In the genomic region with DNA sequence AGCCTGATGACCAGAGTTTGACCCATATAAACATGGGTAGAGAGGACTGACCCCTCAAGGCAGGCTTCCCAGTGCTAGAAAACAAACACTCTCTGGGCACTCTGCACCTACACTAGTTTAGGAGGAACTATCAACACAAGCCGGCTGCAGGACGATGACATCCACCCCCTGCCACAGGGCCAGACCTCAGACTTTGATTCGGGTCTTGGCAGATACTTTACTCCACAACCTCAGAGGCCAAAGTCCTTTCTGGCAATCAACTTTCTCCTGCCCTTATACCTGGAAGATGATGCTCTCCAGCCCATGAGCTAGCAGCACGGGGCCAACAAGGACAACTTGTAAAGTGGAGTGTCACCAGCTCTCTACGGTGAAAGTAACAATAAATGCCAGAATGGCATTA, we compare ENCODE assay signal across 24 mouse cellular contexts. TPM values are rescaled to one million over a fixed set of nuclear protein-coding genes. Genes with fewer than 3 reads are reported as not detected.
DNase-seq lines count a peak whose midpoint lies in the region; ATAC-seq and TF ChIP-seq lines count a peak whose summit lies in the region.
"Had no signal": no experiment of that assay in that cellular context is flagged by ENCODE, and none has a peak within 500 bp of the region (broad histone marks: within the 10 kb centered on the region; RNA-seq: fewer than 3 reads in every experiment).

No protein-coding gene starts in this region.

- no peaks in the 10 kb centered on the region for H3K79me2 ChIP-seq in liver, adult 2 months (ENCODE audit: control insufficient read depth, insufficient read depth, low read length)

- H3K27ac ChIP-seq in kidney, embryonic 16.5 days (ENCODE audit: low read length), result no peak overlapping the region
- peak overlapping the region; percentile 35 for H3K27ac ChIP-seq in liver, adult 2 months (replicated peaks; ENCODE audit: insufficient read depth, low read depth, low read length)
- H3K27ac ChIP-seq in liver, embryonic 11.5 days (ENCODE audit: low read depth, low read length), result no peak overlapping the region
- H3K27ac ChIP-seq in kidney, embryonic 15.5 days, result 0 out of 2 replicates have a peak overlapping the region, but pooled peaks have one; percentile 22
- H3K27ac ChIP-seq: embryonic facial prominence, embryonic 10.5 days; heart, embryonic 15.5 days; hindbrain, embryonic 15.5 days; kidney, postnatal 0 days; left cerebral cortex, adult 2 months had no signal

- H3K4me1 ChIP-seq in kidney, embryonic 16.5 days (ENCODE audit: insufficient read depth, low read length), result no peaks in the 10 kb centered on the region
- peaks cover 19% of the 10 kb centered on the region for H3K4me1 ChIP-seq in liver, adult 2 months (ENCODE audit: control insufficient read depth, insufficient read depth, low read length)
- peaks cover 5% of the 10 kb centered on the region for H3K4me1 ChIP-seq in liver, embryonic 11.5 days (replicated peaks; ENCODE audit: control insufficient read depth, insufficient read depth, low read length)
- H3K4me1 ChIP-seq in kidney, embryonic 15.5 days, result no peaks in the 10 kb centered on the region
- H3K4me1 ChIP-seq: heart, embryonic 15.5 days had no signal

- DNase-seq in kidney, adult 11 months, result peak; percentile 56
- DNase-seq in liver, adult 2 months (ENCODE audit: extremely low read depth, low read depth, low spot score), result peak; percentile 92
- no peak for DNase-seq in liver, embryonic 11.5 days (ENCODE audit: low spot score)
- DNase-seq in yolk sac, embryonic 10.5 days (ENCODE audit: low spot score), result peak; percentile 23
- no peak for DNase-seq in ovary, postnatal 36 days (ENCODE audit: low spot score)
- DNase-seq: B cell, adult 2 months; cerebellum, adult 11-12 months; cerebellum, postnatal 10 days; gastrocnemius, postnatal 25 days; layer of hippocampus, adult 9-11 months; thymus, postnatal 14 days had no signal

- no peak for TF ChIP-seq CTCF in liver, adult 2 months (IDR thresholded peaks at IDR 0.05; ENCODE audit: low read depth, low read length)

- H3K36me3 ChIP-seq in kidney, embryonic 16.5 days (ENCODE audit: insufficient read depth, low read length), result peaks cover 65% of the 10 kb centered on the region
- H3K36me3 ChIP-seq in liver, adult 2 months (ENCODE audit: control insufficient read depth, insufficient read depth, low read length), result peaks cover 22% of the 10 kb centered on the region
- peaks cover 47% of the 10 kb centered on the region for H3K36me3 ChIP-seq in liver, embryonic 11.5 days (ENCODE audit: control insufficient read depth, insufficient read depth, low read length)
- peaks cover 100% of the 10 kb centered on the region for H3K36me3 ChIP-seq in kidney, embryonic 15.5 days

- no peak for ATAC-seq in kidney, embryonic 16.5 days (ENCODE audit: low FRiP score, low TSS enrichment)
- ATAC-seq in liver, embryonic 11.5 days (replicated peaks; ENCODE audit: low FRiP score), result no peak
- ATAC-seq in kidney, embryonic 15.5 days (replicated peaks; ENCODE audit: low FRiP score), result no peak
- ATAC-seq: forebrain, embryonic 16.5 days; Patski had no signal

- 83% methylated on average over 5 of the region's 5 CpGs for WGBS in kidney, embryonic 16.5 days
- 23% methylated on average over 5 of the region's 5 CpGs for WGBS in liver, adult 2 months
- 90% methylated on average over 5 of the region's 5 CpGs for WGBS in liver, embryonic 11.5 days
- 90% methylated on average over 5 of the region's 5 CpGs for WGBS in kidney, embryonic 15.5 days

- H3K27me3 ChIP-seq in kidney, embryonic 16.5 days (ENCODE audit: insufficient read depth, low read length), result no peaks in the 10 kb centered on the region
- H3K27me3 ChIP-seq in liver, adult 2 months (ENCODE audit: control insufficient read depth, insufficient read depth, low read length), result no peaks in the 10 kb centered on the region
- H3K27me3 ChIP-seq in liver, embryonic 11.5 days (replicated peaks; ENCODE audit: control insufficient read depth, insufficient read depth, low read length), result no peaks in the 10 kb centered on the region
- no peaks in the 10 kb centered on the region for H3K27me3 ChIP-seq in kidney, embryonic 15.5 days
- H3K27me3 ChIP-seq: CH12.LX; heart, embryonic 15.5 days; hindbrain, embryonic 15.5 days; neural tube, embryonic 15.5 days; Patski had no signal

- TF ChIP-seq POLR2A in liver, adult 2 months (IDR thresholded peaks at IDR 0.05; ENCODE audit: extremely low read depth, insufficient read depth, low read length), result no peak

- no peak overlapping the region for H3K4me2 ChIP-seq in kidney, embryonic 16.5 days (replicated peaks; ENCODE audit: low read depth, low read length)
- H3K4me2 ChIP-seq in liver, embryonic 11.5 days, result no peak overlapping the region
- no peak overlapping the region for H3K4me2 ChIP-seq in kidney, embryonic 15.5 days
- H3K4me2 ChIP-seq: heart, embryonic 15.5 days; hindbrain, embryonic 15.5 days; midbrain, embryonic 11.5 days; neural tube, embryonic 15.5 days had no signal

- H3K9me3 ChIP-seq in kidney, embryonic 16.5 days (ENCODE audit: low read length), result no peaks in the 10 kb centered on the region
- no peaks in the 10 kb centered on the region for H3K9me3 ChIP-seq in liver, embryonic 11.5 days (ENCODE audit: control insufficient read depth, low read length)
- no peaks in the 10 kb centered on the region for H3K9me3 ChIP-seq in kidney, embryonic 15.5 days (replicated peaks)
- H3K9me3 ChIP-seq: embryonic facial prominence, embryonic 10.5 days; G1E; heart, embryonic 15.5 days; hindbrain, embryonic 15.5 days; neural tube, embryonic 15.5 days had no signal

- H3K4me3 ChIP-seq in kidney, embryonic 16.5 days (ENCODE audit: low read length), result no peak overlapping the region
- no peak overlapping the region for H3K4me3 ChIP-seq in liver, adult 2 months (ENCODE audit: insufficient read depth, low read depth, low read length)
- no peak overlapping the region for H3K4me3 ChIP-seq in liver, embryonic 11.5 days (ENCODE audit: low read depth, low read length)
- H3K4me3 ChIP-seq in kidney, embryonic 15.5 days (replicated peaks), result no peak overlapping the region
- H3K4me3 ChIP-seq: embryonic facial prominence, embryonic 10.5 days; heart, embryonic 15.5 days; hindbrain, embryonic 15.5 days; left cerebral cortex, adult 2 months; neural tube, embryonic 15.5 days had no signal

- H3K9ac ChIP-seq in kidney, embryonic 16.5 days (replicated peaks; ENCODE audit: low read length), result no peak overlapping the region
- H3K9ac ChIP-seq in liver, adult 2 months (ENCODE audit: low read depth, low read length), result no peak overlapping the region
- H3K9ac ChIP-seq in liver, embryonic 11.5 days (ENCODE audit: low read depth, low read length), result no peak overlapping the region
- H3K9ac ChIP-seq in kidney, embryonic 15.5 days, result no peak overlapping the region
- H3K9ac ChIP-seq: heart, embryonic 15.5 days; hindbrain, embryonic 15.5 days; neural tube, embryonic 15.5 days had no signal

RNA-seq across cellular contexts. Expression of gene Nop16, which starts 7.0 kb away (rescaled TPM):
- polyA plus RNA-seq in kidney, embryonic 16.5 days (2015; fragmentation: Nextera tagmentation; extraction: Ambion mirVana), result 97.6 and 106 TPM in 2 replicates
- 15.0 and 15.8 TPM in 2 replicates for total RNA-seq in liver, adult 2 months (2014; rRNA removed)
- 9.4 and 11.1 TPM in 2 replicates for polyA plus RNA-seq in liver, adult 2 months (2012; rRNA removed)
- polyA plus RNA-seq in liver, embryonic 11.5 days (2014; fragmentation: Nextera tagmentation; extraction: Ambion mirVana), result 137 and 152 TPM in 2 replicates
- 90.2 and 95.5 TPM in 2 replicates for polyA plus RNA-seq in kidney, embryonic 15.5 days (2015; fragmentation: Nextera tagmentation; extraction: Ambion mirVana)

RNA-seq across cellular contexts. Expression of gene Higd2a, which starts 7.1 kb away (rescaled TPM):
- 203 and 208 TPM in 2 replicates for polyA plus RNA-seq in kidney, embryonic 16.5 days (2015; fragmentation: Nextera tagmentation; extraction: Ambion mirVana)
- total RNA-seq in liver, adult 2 months (2014; rRNA removed), result 51.1 and 56.3 TPM in 2 replicates
- 98.7 and 133 TPM in 2 replicates for polyA plus RNA-seq in liver, adult 2 months (2012; rRNA removed)
- 162 and 177 TPM in 2 replicates for polyA plus RNA-seq in liver, embryonic 11.5 days (2014; fragmentation: Nextera tagmentation; extraction: Ambion mirVana)
- polyA plus RNA-seq in kidney, embryonic 15.5 days (2015; fragmentation: Nextera tagmentation; extraction: Ambion mirVana), result 205 and 219 TPM in 2 replicates

RNA-seq across cellular contexts. Expression of gene Arl10, which starts 8.0 kb away (rescaled TPM):
- polyA plus RNA-seq in kidney, embryonic 16.5 days (2015; fragmentation: Nextera tagmentation; extraction: Ambion mirVana), result 31.8 and 37.8 TPM in 2 replicates
- 4.2 and 5.6 TPM in 2 replicates for total RNA-seq in liver, adult 2 months (2014; rRNA removed)
- polyA plus RNA-seq in liver, adult 2 months (2012; rRNA removed), result 3.2 and 5.2 TPM in 2 replicates
- 15.1 and 16.8 TPM in 2 replicates for polyA plus RNA-seq in liver, embryonic 11.5 days (2014; fragmentation: Nextera tagmentation; extraction: Ambion mirVana)
- 34.0 and 36.1 TPM in 2 replicates for polyA plus RNA-seq in kidney, embryonic 15.5 days (2015; fragmentation: Nextera tagmentation; extraction: Ambion mirVana)

RNA-seq across cellular contexts. Expression of gene 4833439L19Rik, which starts 17.6 kb away (rescaled TPM):
- polyA plus RNA-seq in kidney, embryonic 16.5 days (2015; fragmentation: Nextera tagmentation; extraction: Ambion mirVana), result 202 and 205 TPM in 2 replicates
- total RNA-seq in liver, adult 2 months (2014; rRNA removed), result 24.1 and 24.2 TPM in 2 replicates
- polyA plus RNA-seq in liver, adult 2 months (2012; rRNA removed), result 52.5 and 54.3 TPM in 2 replicates
- 95.1 and 104 TPM in 2 replicates for polyA plus RNA-seq in liver, embryonic 11.5 days (2014; fragmentation: Nextera tagmentation; extraction: Ambion mirVana)
- 151 and 162 TPM in 2 replicates for polyA plus RNA-seq in kidney, embryonic 15.5 days (2015; fragmentation: Nextera tagmentation; extraction: Ambion mirVana)

RNA-seq across cellular contexts. Expression of gene Cltb, which starts 28.3 kb away (rescaled TPM):
- polyA plus RNA-seq in kidney, embryonic 16.5 days (2015; fragmentation: Nextera tagmentation; extraction: Ambion mirVana), result 45.2 and 47.1 TPM in 2 replicates
- 19.0 and 24.8 TPM in 2 replicates for total RNA-seq in liver, adult 2 months (2014; rRNA removed)
- polyA plus RNA-seq in liver, adult 2 months (2012; rRNA removed), result 45.6 and 51.5 TPM in 2 replicates
- 31.9 and 32.3 TPM in 2 replicates for polyA plus RNA-seq in liver, embryonic 11.5 days (2014; fragmentation: Nextera tagmentation; extraction: Ambion mirVana)
- polyA plus RNA-seq in kidney, embryonic 15.5 days (2015; fragmentation: Nextera tagmentation; extraction: Ambion mirVana), result 44.8 and 45.6 TPM in 2 replicates

Comparison
In these comparisons a context has a peak if more than half of its experiments do, and no peak if none do; other contexts are left out.
1. DNase-seq: peak in kidney, adult 11 months (single experiment), liver, adult 2 months (single experiment) and yolk sac, embryonic 10.5 days (single experiment); none in liver, embryonic 11.5 days (single experiment) and ovary, postnatal 36 days (single experiment).
2. H3K27ac ChIP-seq: peak in liver, adult 2 months (single experiment) and kidney, embryonic 15.5 days (single experiment); none in kidney, embryonic 16.5 days (single experiment) and liver, embryonic 11.5 days (single experiment).